Mouse (Mus musculus) kidney, adult 2 months (tissue): ENCODE data around the gene Rgs1.

Experiments
- CTCF ChIP-seq: fragments of 200-500 bp; conservative IDR thresholded peaks from 2 replicates; pipeline ENCODE4 v1.5.1; 2011; ENCODE audit warnings: low read depth, mild to moderate bottlenecking, control low read depth, low read length, moderate library complexity, mixed read lengths; ENCODE audit not compliant: insufficient read depth, insufficient read length
- POLR2A ChIP-seq: fragments of 200-500 bp; IDR thresholded peaks from one replicate; pipeline ENCODE4 v1.6.1; 2011; ENCODE audit warnings: low read depth, low read length, control low read depth

GRCm38 (mm10) chr1:144258779-144259178, 9.7 kb upstream of the Rgs1 start:
- no peak for TF ChIP-seq CTCF
- no peak for TF ChIP-seq POLR2A
